Mouse (Mus musculus) adipocyte (in vitro differentiated cells): ENCODE results near the gene Zfand3.
A peak's percentile ranks its signal among the peaks of the same experiment; 100 is the strongest.

Experiments
- DNase-seq: peaks from one replicate; pipeline ENCODE4 v3.0.0-alpha.2; 2016; ENCODE audit warnings: low spot score

The Zfand3 gene

DNA sequence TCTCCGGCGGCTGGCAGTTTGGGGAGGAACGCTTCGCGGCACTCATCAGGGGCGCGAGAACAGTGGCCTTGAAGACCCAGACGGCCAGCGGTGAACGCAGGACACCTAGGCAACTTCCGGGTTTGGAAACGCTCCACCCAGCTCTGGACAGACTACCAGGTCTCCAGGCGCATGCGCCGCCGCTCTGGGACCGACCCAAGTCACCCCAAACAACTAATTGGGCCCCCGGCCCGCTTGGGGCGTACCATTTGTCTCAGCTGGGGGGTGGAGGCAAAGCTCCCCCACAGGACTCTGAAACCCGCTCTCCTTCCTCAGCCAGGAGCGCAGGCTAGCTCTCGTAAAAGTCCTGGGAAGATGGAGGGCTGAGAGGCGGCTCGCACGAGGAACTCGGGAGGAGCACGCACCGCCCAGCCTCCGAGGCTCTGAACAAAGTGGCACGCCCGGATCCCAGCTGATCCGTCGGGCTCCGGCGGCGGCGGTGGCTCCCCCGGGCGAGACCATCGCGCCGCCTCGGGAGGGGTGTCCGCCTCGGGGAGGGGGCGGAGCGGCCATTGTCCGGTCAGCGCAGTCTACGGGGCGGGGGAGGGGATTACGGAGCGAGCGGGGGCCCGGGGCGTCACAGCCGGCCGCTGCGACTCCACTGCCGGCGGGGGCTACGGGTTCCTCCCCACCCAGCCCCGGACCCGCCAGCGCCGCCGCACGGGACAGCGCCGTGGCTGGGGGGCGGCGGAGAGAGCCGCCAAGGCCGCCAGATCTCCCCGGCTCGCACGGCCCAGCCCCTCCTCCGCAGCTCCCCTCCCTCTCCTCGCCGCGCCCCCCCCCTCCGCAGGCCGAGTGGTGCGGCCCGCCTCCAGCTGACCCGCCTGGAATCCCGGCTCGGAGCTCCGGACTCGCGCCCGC lies at the start of gene Zfand3:
Zfand3 (plus strand) TSS at position 531 of the 900 bp plus-strand sequence.
- DNase-seq: peak; percentile 99

DNA sequence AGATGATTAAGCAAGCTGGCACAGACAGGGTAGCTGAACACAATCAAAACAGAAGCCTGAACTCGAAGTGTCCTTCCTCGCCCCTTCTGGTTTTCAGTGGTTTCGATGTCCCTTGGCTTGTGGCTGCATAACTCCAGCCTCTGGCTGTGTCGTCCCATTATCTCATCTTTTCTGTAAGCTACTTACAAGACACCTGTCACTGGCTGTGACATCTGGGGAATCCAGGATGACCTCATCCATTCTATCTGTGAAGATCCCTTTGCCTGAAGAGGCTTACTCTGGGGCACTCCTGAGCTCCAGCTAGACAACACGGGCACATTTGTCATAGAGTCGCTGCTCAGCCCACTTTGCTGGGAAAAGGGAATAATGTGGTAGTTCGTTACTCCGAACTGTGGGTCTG lies 48.7 kb upstream of the Zfand3 start:
- no peak for DNase-seq

GRCm38 (mm10) chr17:29963730-29964259 lies 40.7 kb upstream of the Zfand3 start:
- DNase-seq: no peak

GRCm38 (mm10) chr17:29965506-29965905 lies 39.0 kb upstream of the Zfand3 start:
- no peak for DNase-seq

GRCm38 (mm10) chr17:29970037-29970555 lies 34.4 kb upstream of the Zfand3 start, which contains the start of gene Mdga1:
TSS of gene Mdga1 (minus strand) at chr17:29970087.
- DNase-seq: no peak

DNA sequence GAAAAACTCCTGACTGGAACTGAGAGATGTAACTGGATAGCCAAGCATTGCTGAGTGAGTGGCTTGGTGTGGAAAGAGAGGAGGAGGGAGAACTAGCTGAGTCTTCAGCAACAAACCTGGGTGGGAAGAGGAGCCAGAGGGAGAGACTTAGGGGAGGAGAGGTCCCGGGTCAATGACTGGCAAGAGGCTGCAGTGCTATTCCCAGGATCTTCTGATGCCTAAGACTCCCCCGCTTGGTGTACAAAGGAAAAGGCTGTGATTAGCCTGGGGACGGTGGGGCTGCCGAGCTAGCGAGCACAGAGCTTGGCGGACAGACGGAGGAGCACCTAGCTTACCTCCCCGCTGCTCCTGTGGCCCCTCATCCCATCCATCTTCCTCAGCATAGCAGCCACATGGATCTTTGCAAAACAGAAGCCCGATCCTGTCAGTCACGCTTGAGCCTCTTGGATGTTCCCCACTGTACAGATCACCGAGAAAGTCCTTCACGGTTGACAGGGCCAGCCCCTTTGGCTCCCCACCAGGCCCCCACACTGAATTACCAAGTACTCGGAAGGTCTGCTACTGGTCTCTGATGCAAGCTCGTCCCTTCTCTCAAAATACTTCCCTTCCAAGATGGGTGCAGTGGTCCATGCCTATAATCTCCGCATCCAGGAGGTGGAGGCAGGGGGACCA lies 32.6 kb upstream of the Zfand3 start:
- DNase-seq: no peak

GRCm38 (mm10) chr17:29973226-29973625 lies 31.3 kb upstream of the Zfand3 start:
- DNase-seq: no peak

DNA sequence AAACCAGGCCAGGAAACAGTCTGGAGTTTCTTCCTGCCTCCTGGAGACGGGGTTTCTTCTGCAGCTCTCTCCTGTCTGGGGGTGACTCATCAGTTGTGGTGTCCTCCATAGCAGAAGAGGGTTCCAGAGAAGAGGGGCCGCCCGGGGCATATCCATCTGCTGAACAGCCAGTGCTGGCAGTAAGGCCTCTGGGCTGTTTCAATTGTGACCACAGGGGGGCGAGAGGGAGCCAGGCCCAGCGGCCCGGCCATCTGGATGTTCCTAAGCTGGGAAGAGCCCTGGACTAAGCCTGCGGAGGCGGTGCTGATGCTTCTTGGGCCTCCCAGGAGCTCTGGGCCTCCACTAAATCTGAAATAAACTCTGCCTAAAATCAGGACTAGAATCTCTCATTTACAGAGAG lies 28.8 kb upstream of the Zfand3 start:
- peak; percentile 84 for DNase-seq

DNA sequence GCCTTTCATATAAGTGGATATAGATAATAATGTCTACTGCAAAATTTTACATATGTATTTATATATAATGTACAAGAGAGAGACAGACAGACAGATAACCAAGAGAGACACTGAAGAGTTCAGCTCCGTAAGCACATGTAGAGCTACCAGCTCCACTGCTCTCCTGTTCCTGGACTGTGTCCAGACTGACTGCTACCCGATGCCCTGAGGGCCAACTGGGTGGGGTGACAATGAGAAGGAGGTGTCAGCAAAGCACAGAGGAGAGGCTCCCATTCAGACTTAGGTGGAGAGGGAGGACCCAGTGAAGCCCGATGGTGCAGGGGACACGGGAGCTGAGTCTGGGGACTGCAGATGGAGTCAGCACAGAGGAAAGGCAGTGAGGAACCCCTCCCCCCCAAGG lies 25.5 kb upstream of the Zfand3 start:
- peak; percentile 42 for DNase-seq

GRCm38 (mm10) chr17:29979841-29980240 lies 24.7 kb upstream of the Zfand3 start:
- DNase-seq: no peak

- no peak for DNase-seq
Measured at GRCm38 (mm10) chr17:29981568-29981967, 23.0 kb upstream of the Zfand3 start.

DNA sequence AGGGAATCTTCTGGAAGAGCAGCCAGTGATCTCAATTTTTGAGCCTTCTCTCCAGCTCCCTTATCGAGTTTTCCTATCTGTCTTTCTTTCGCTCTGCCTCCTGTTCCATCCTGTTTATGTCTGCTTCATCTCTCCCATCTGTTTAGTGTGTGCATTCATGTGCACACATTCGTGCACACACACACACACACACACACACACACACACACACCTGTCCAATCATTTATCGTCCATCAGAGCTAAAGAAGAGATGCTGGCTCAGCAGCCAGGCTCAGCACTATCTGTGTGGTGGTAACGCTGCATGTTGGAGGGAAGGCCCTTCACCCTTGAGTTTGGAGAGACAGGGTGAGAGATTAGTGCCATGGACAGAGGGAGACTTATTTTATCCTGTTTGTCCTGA lies 21.3 kb upstream of the Zfand3 start:
- no peak for DNase-seq

DNA sequence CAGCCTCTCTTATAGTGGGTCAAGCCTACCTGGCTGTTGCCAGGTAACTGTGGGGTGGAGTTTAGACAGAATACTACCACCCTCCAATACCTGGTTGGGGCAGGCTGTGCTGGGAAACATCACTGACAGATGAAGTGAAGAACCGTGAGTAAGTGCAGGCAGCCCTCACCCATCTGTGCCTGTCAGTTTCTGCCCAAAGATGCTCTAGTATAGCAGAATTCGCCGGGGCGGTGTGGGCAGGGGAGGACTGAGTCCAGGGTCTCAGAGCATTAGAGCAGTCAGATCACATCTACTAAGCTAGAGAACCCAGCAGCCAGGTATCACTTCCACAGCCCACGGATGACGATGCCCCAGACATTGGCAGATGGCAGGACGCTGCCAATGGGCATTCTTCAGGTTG lies 19.6 kb upstream of the Zfand3 start:
- DNase-seq: no peak

DNA sequence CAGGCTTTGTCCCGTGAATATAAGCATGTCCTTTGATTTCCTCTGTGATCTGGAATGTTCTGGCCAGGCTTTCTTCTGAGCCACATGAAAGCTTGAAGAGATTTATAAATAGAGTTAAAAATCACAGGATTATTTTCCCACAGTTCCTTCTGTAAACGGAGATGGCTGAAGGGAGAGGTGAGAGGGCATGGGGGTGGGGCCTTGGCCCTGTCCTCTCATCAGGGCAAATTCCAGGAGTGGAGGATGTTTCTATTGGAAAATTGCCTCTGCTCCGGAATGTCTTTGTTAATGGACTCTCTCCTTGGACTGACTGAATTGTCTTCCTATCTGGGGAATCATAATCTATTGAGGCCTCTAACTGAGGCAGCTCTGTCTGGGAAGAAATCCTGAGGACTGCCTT lies 19.0 kb upstream of the Zfand3 start:
- peak; percentile 73 for DNase-seq

DNA sequence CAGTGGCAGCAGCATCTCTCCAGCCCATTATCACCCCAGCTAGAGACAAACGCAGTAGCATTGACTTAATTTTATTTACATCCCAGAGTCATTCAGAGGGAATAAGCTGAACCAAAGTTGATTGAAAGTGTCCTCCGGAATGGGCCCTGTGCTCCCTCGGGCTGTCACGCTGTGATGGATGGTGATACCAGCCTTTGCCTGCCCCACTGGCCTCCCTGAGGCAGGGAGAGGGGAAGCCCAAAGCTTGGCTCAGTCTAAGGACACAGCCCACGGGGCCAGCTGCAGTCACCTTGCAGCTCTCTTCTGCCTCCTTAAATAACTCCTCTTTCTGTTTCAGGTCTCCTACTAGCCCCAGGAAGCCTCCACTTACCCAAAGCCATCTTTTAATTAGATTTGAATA lies 16.4 kb upstream of the Zfand3 start:
- DNase-seq: no peak

- no peak for DNase-seq
Measured at GRCm38 (mm10) chr17:29989653-29990052, 14.9 kb upstream of the Zfand3 start.

DNA sequence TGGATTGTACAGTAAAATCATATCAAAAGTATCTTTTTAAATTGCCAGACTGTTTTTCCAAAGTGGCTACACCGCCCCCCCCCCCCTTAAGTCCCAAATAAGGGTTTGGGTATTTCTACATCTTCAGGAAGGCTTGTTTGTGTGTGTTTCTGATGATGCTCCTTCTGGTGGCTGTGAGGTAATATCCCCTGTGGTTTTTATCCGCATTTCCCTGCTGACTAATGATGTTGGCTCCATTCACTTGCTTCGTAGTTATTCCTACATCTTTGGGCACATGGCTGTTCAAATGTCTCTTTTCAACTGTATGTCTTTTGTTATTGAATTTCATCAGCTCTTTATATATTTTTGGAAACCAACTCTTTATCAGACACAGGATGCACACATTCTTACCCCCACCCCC lies 14.4 kb upstream of the Zfand3 start:
- DNase-seq: no peak

GRCm38 (mm10) chr17:29990845-29991244 lies 13.7 kb upstream of the Zfand3 start:
- DNase-seq: no peak

DNA sequence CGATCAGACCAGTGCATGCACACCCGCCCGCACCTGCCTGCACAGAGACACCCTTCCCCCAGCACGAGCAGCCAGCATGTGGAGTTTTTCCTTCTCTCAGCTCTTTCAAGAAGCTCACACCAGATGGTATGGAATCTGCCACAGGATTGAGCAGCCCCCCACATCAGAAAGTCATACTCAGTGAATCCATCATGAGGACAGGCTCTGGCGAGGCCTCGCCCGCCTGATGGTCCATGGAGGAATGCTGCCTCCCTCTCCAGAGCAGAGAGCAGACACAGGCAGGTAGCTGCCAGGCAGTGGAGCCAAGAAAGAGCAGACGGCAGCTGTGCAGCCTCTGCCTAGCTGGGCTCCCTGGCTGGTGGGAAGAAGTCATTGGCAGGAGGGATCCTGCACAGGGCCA lies 11.0 kb upstream of the Zfand3 start:
- no peak for DNase-seq

- DNase-seq: peak; percentile 46
Measured at GRCm38 (mm10) chr17:29994011-29994410, 10.5 kb upstream of the Zfand3 start.

GRCm38 (mm10) chr17:29994459-29994858 lies 10.1 kb upstream of the Zfand3 start:
- no peak for DNase-seq

GRCm38 (mm10) chr17:29995986-29996385 lies 8.5 kb upstream of the Zfand3 start:
- no peak for DNase-seq

- DNase-seq: peak; percentile 56
Measured at GRCm38 (mm10) chr17:29997726-29998125, 6.8 kb upstream of the Zfand3 start.
